Mouse (Mus musculus) urinary bladder, postnatal 4 days (tissue): ENCODE data around the gene Phlda3.

Experiments used
- DNase-seq, 2 experiments: peaks; one replicate each; pipeline ENCODE4 v3.0.0; 2021 to 2022; ENCODE audit warnings: low spot score in 2 of 2

Gene Phlda3

GRCm38 (mm10) chr1:135765645-135766591 lies at the start of gene Phlda3:
TSS of gene Phlda3 (plus strand) at chr1:135766119.
- DNase-seq = peak; percentile 86 to 89

- DNase-seq = no peak
These were observed 46.4 kb upstream of the Phlda3 start for GRCm38 (mm10) chr1:135719486-135719885.

- DNase-seq = no peak
These were observed 45.9 kb upstream of the Phlda3 start, which contains the start of gene Csrp1 for GRCm38 (mm10) chr1:135719983-135720382. TSS of gene Csrp1 (plus strand) at chr1:135720061.

- DNase-seq = no peak
These were observed 42.9 kb upstream of the Phlda3 start for GRCm38 (mm10) chr1:135723016-135723415.

GRCm38 (mm10) chr1:135724134-135724533 lies 41.8 kb upstream of the Phlda3 start:
- no peak for DNase-seq

GRCm38 (mm10) chr1:135725324-135725723 lies 40.6 kb upstream of the Phlda3 start:
- DNase-seq = no peak

GRCm38 (mm10) chr1:135725936-135726335 lies 40.0 kb upstream of the Phlda3 start:
- no peak for DNase-seq

GRCm38 (mm10) chr1:135728631-135729366 lies 37.1 kb upstream of the Phlda3 start:
- DNase-seq = peak; percentile 83 to 90

GRCm38 (mm10) chr1:135729367-135729713 lies 36.6 kb upstream of the Phlda3 start:
- DNase-seq = no peak

GRCm38 (mm10) chr1:135729821-135730220 lies 36.1 kb upstream of the Phlda3 start:
- DNase-seq = no peak

- no peak for DNase-seq
These were observed 35.6 kb upstream of the Phlda3 start for GRCm38 (mm10) chr1:135730296-135730695.

GRCm38 (mm10) chr1:135731393-135731792 lies 34.5 kb upstream of the Phlda3 start:
- DNase-seq = no peak

GRCm38 (mm10) chr1:135731897-135732684 lies 33.8 kb upstream of the Phlda3 start:
- DNase-seq = no peak

GRCm38 (mm10) chr1:135734225-135734937 lies 31.5 kb upstream of the Phlda3 start:
- peak in 1 of 2 experiments; percentile 65 for DNase-seq

- no peak for DNase-seq
These were observed 30.5 kb upstream of the Phlda3 start for GRCm38 (mm10) chr1:135735460-135735859.

GRCm38 (mm10) chr1:135744987-135745386 lies 20.9 kb upstream of the Phlda3 start:
- DNase-seq = no peak

- DNase-seq = no peak
These were observed 19.7 kb upstream of the Phlda3 start for GRCm38 (mm10) chr1:135746248-135746647.

GRCm38 (mm10) chr1:135752737-135753348 lies 13.1 kb upstream of the Phlda3 start:
- DNase-seq = peak; percentile 89 to 94

GRCm38 (mm10) chr1:135755287-135755686 lies 10.6 kb upstream of the Phlda3 start:
- DNase-seq = peak in 1 of 2 experiments; percentile 61

- DNase-seq = no peak
These were observed 10.0 kb upstream of the Phlda3 start for GRCm38 (mm10) chr1:135755913-135756312.

- no peak for DNase-seq
These were observed 8.6 kb upstream of the Phlda3 start for GRCm38 (mm10) chr1:135757287-135757686.
